Mouse (Mus musculus) olfactory bulb, adult 2 months (tissue): ENCODE results near the gene Hist2h2ac. TPM values are rescaled to one million over a fixed set of nuclear protein-coding genes. Genes with fewer than 3 reads are reported as not detected.

Experiments used
- H3K27ac ChIP-seq: fragments of 200-500 bp; 2 replicates; pipeline ENCODE4 v1.5.1; 2012; ENCODE audit warnings: low read depth, low read length; ENCODE audit not compliant: insufficient read depth
- H3K4me1 ChIP-seq: fragments of 200-500 bp; 2 replicates; pipeline ENCODE4 v1.6.1; 2012; ENCODE audit warnings: low read length; ENCODE audit not compliant: control insufficient read depth, insufficient read depth
- H3K4me3 ChIP-seq: fragments of 200-500 bp; 2 replicates; pipeline ENCODE4 v1.5.1; 2012; ENCODE audit warnings: mild to moderate bottlenecking, low read depth, low read length, moderate library complexity; ENCODE audit not compliant: insufficient read depth
- CTCF ChIP-seq: fragments of 200-500 bp; IDR thresholded peaks from 2 replicates; pipeline ENCODE4 v1.5.1; 2012; ENCODE audit warnings: low read depth, mild to moderate bottlenecking, low read length, moderate library complexity; ENCODE audit not compliant: insufficient read depth
- POLR2A ChIP-seq: fragments of 200-500 bp; IDR thresholded peaks from 2 replicates; pipeline ENCODE4 v1.6.1; 2012; ENCODE audit warnings: mild to moderate bottlenecking, low read depth, low read length, moderate library complexity; ENCODE audit not compliant: insufficient read depth
- WGBS: fragments of 180-500 bp; shearing (Covaris S2); methylation state at CpG from one replicate; pipeline ENCODE4 v1.1.7; 2018; 5-methylcytosine and 5-hydroxymethylcytosine counted together
- polyA plus RNA-seq: library from polyadenylated mRNA; stranded (reverse); fragments of >200 nt; gene quantifications from 2 replicates; pipeline ENCODE4 v1.2.4, GENCODE M21; 2012; ENCODE audit warnings: low replicate concordance; ENCODE audit not compliant: missing spikeins, insufficient read depth, insufficient read length

The Hist2h2ac gene
- polyA plus RNA-seq, 1 experiment, result not detected

GRCm38 (mm10) chr3:96263558-96264403 lies 43.1 kb upstream of the Hist2h2ac start:
- WGBS, result under 1% methylated on average over 27 of the region's 27 CpGs
- Histone ChIP-seq H3K4me1 (peaks cover 5% of the 10 kb centered on the region), H3K4me3 (peak overlapping the region; percentile 57), H3K27ac (peak overlapping the region; percentile 97)
- TF ChIP-seq POLR2A, result no peak
- peak; percentile 14 for TF ChIP-seq CTCF

GRCm38 (mm10) chr3:96262979-96263550 lies 42.4 kb upstream of the Hist2h2ac start, which contains the start of gene Hist2h4:
Hist2h4 (minus strand) TSS chr3:96263311.
- TF ChIP-seq POLR2A (peak; percentile 96), CTCF (no peak)
- Histone ChIP-seq H3K4me3 (peak within 1 kb of the TSS; percentile 86), H3K4me1 (peaks cover 7% of the 10 kb centered on the region), H3K27ac (peak within 1 kb of the TSS; percentile 97)
- under 1% methylated on average over 40 of the region's 40 CpGs for WGBS

GRCm38 (mm10) chr3:96262216-96262875 lies 41.7 kb upstream of the Hist2h2ac start:
- WGBS, result under 1% methylated on average over 19 of the region's 19 CpGs
- Histone ChIP-seq H3K4me1 (peaks cover 7% of the 10 kb centered on the region), H3K4me3 (peak overlapping the region; percentile 86), H3K27ac (peak overlapping the region; percentile 97)
- TF ChIP-seq CTCF (no peak), POLR2A (no peak)

- Histone ChIP-seq H3K4me3 (no peak overlapping the region), H3K4me1 (peaks cover 7% of the 10 kb centered on the region), H3K27ac (peak overlapping the region; percentile 97)
- WGBS, result 33% methylated on average over 3 of the region's 3 CpGs
- TF ChIP-seq CTCF (no peak), POLR2A (no peak)
Measured at GRCm38 (mm10) chr3:96261623-96262022, 40.9 kb upstream of the Hist2h2ac start.

- 88% methylated on average over 5 of the region's 5 CpGs for WGBS
- TF ChIP-seq POLR2A, result no peak
- no peak for TF ChIP-seq CTCF
- Histone ChIP-seq H3K4me1 (peaks cover 7% of the 10 kb centered on the region), H3K27ac (no peak overlapping the region), H3K4me3 (no peak overlapping the region)
Measured at GRCm38 (mm10) chr3:96260220-96260619, 39.5 kb upstream of the Hist2h2ac start.

- H3K27ac ChIP-seq, result no peak overlapping the region
- 90% methylated on average over 3 of the region's 3 CpGs for WGBS
- H3K4me3 ChIP-seq, result no peak overlapping the region
- TF ChIP-seq CTCF (no peak), POLR2A (no peak)
- H3K4me1 ChIP-seq, result peaks cover 4% of the 10 kb centered on the region; the same call in 1 of the 2 replicates
Measured at GRCm38 (mm10) chr3:96257190-96257589, 36.5 kb upstream of the Hist2h2ac start.

- peaks cover 2% of the 10 kb centered on the region; the same call in 1 of the 2 replicates for H3K4me1 ChIP-seq
- TF ChIP-seq POLR2A (no peak), CTCF (no peak)
- H3K4me3 ChIP-seq, result no peak overlapping the region
- H3K27ac ChIP-seq, result no peak overlapping the region
- WGBS, result 88% methylated on average over 5 of the region's 5 CpGs
Measured at GRCm38 (mm10) chr3:96255926-96256593, 35.4 kb upstream of the Hist2h2ac start.

- H3K4me1 ChIP-seq, result peaks cover 2% of the 10 kb centered on the region; the same call in 1 of the 2 replicates
- H3K4me3 ChIP-seq, result no peak overlapping the region
- no peak for TF ChIP-seq CTCF
- no peak for TF ChIP-seq POLR2A
- WGBS, result 60% methylated on average over 10 of the region's 10 CpGs
- no peak overlapping the region for H3K27ac ChIP-seq
Measured at GRCm38 (mm10) chr3:96254683-96255355, 34.1 kb upstream of the Hist2h2ac start.
